Mouse (Mus musculus) ES-E14 (cell line): ENCODE measurements around the gene Fkbp7.

Experiments used
- HCFC1 ChIP-seq: IDR thresholded peaks from 2 replicates; pipeline ENCODE4 v1.6.1; 2012; ENCODE audit warnings: low read length, inconsistent platforms, borderline replicate concordance; ENCODE audit not compliant: insufficient read depth
- MAFK ChIP-seq: IDR thresholded peaks from 2 replicates; pipeline ENCODE4 v1.6.1; 2014; ENCODE audit warnings: mild to moderate bottlenecking, low read depth, low read length, inconsistent platforms; ENCODE audit not compliant: insufficient read depth

DNA sequence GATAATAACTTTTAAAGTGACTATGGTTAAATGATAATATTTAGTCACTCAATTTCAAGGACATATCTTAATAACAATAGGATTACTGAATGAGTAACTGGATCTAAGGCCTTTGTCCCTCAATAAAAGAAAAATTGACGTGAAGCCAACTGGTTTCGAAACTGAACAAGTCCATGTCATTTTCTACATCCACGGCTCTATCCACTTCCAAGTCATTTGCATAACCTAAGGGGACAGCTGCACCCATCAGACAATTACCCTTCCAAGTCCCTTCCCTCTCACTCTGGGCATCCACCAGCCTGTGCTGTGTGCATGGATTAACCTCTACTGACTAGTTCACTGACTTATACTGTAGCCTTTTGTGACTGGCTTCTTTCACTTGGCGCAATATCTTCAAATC, 41.3 kb downstream of the Fkbp7 start:
- TF ChIP-seq MAFK: no peak
- TF ChIP-seq HCFC1: no peak
